Mouse (Mus musculus) spleen, adult 2 months (tissue): ENCODE measurements around the gene Enoph1.

Source experiments
- CTCF ChIP-seq: fragments of 200-500 bp; IDR thresholded peaks from 2 replicates; pipeline ENCODE4 v1.5.1; 2011; ENCODE audit warnings: mild to moderate bottlenecking, inconsistent platforms; ENCODE audit not compliant: insufficient read depth, insufficient read length, insufficient replicate concordance; ENCODE audit errors: extremely low read depth
- POLR2A ChIP-seq: fragments of 200-500 bp; IDR thresholded peaks from 2 replicates; pipeline ENCODE4 v1.6.1; 2011; ENCODE audit warnings: low read depth, low read length, inconsistent platforms

GRCm38 (mm10) chr5:100109543-100110282 is 69.9 kb downstream of the Enoph1 start:
- TF ChIP-seq POLR2A, result no peak
- TF ChIP-seq CTCF, result no peak
